Mouse (Mus musculus): Measurements from ENCODE around the gene Lamc1.

DNA sequence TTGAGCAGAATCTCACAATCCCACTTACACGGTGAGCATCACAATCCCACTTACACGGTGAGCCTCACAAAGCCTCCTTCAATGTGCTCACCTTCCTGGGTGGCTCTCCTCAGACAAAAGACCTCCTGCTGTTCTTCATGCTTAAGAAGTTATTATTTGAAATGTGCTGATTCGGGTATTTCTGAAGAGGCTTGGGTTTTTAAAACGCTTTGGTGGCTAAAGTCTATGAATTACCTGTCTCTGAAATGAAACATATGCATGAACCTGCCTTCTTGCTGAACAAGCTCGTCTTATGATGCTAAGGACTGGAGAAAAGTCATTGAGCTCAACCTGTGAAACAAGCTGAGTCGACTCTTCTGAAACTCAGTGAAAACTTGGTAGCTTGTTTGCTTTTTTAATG, 36.6 kb downstream of the Lamc1 start:
- TF ChIP-seq POLR2A (IDR thresholded peaks at IDR 0.05; ENCODE audit: low read depth, low read length) = no peak
- TF ChIP-seq CTCF (IDR thresholded peaks at IDR 0.05; ENCODE audit: extremely low read depth, insufficient read depth, insufficient read length, insufficient replicate concordance) = no peak

All from spleen, adult 2 months (tissue).